Mouse (Mus musculus) embryonic facial prominence, embryonic 14.5 days (tissue): ENCODE results near the gene Gm15155. TPM values are rescaled to one million over a fixed set of nuclear protein-coding genes. Genes with fewer than 3 reads are reported as not detected.
"Not testable (repeated sequence)": the region's sequence is repeated elsewhere in the genome, so short reads cannot be mapped to it uniquely, and the experiment has no call there.

Source experiments
- ATAC-seq: fragments of 200-750 bp; cut with Nextera tagmentation; 2 replicates; pipeline ENCODE4 v1.8.0; 2017; ENCODE audit warnings: low read depth, moderate number of reproducible peaks, moderate TSS enrichment
- DNase-seq: peaks from one replicate; pipeline ENCODE4 v3.0.0-alpha.2; 2015; ENCODE audit warnings: low spot score
- H3K27ac ChIP-seq: fragments of 300-500 bp; sonication (generic); replicated peaks from 2 replicates; pipeline ENCODE4 v1.5.1; 2014; ENCODE audit warnings: low read depth, mild to moderate bottlenecking, low read length, moderate library complexity
- H3K27me3 ChIP-seq: fragments of 300-500 bp; sonication (generic); replicated peaks from 2 replicates; pipeline ENCODE4 v1.6.1; 2014; ENCODE audit warnings: low read length; ENCODE audit not compliant: control insufficient read depth, insufficient read depth
- H3K36me3 ChIP-seq: fragments of 300-500 bp; sonication (generic); 2 replicates; pipeline ENCODE4 v1.6.1; 2014; ENCODE audit warnings: low read length, mixed read lengths; ENCODE audit not compliant: control insufficient read depth, insufficient read depth
- H3K4me1 ChIP-seq: fragments of 300-500 bp; sonication (generic); 2 replicates; pipeline ENCODE4 v1.6.1; 2014; ENCODE audit warnings: antibody characterized with exemption, low read length; ENCODE audit not compliant: control insufficient read depth, insufficient read depth
- H3K4me2 ChIP-seq: fragments of 300-500 bp; sonication (generic); 2 replicates; pipeline ENCODE4 v1.6.1; 2014; ENCODE audit warnings: low read depth, mild to moderate bottlenecking, low read length, moderate library complexity, mixed read lengths
- H3K4me3 ChIP-seq: fragments of 300-500 bp; sonication (generic); 2 replicates; pipeline ENCODE4 v1.5.1; 2014; ENCODE audit warnings: low read depth, mild to moderate bottlenecking, low read length
- H3K9ac ChIP-seq: fragments of 300-500 bp; sonication (generic); 2 replicates; pipeline ENCODE4 v1.6.1; 2014; ENCODE audit warnings: low read depth, mild to moderate bottlenecking, low read length, moderate library complexity, mixed read lengths
- H3K9me3 ChIP-seq: fragments of 300-500 bp; sonication (generic); 2 replicates; pipeline ENCODE4 v1.6.1; 2016; ENCODE audit warnings: low read length; ENCODE audit not compliant: control insufficient read depth
- WGBS: fragments of 180-500 bp; shearing (Covaris S2); extraction: QIAGEN DNeasy Blood & Tissue Kit; methylation state at CpG from one replicate; pipeline ENCODE4 v1.1.7; 2014; 5-methylcytosine and 5-hydroxymethylcytosine counted together
- polyA plus RNA-seq: library from polyadenylated mRNA; unstranded; fragments of >200 nt; fragmentation: Nextera tagmentation; extraction: Ambion mirVana; gene quantifications from 2 replicates; pipeline ENCODE4 v1.2.1, GENCODE M21; 2014

The Gm15155 gene
- polyA plus RNA-seq, 1 experiment from 2014 or later: not detected

DNA sequence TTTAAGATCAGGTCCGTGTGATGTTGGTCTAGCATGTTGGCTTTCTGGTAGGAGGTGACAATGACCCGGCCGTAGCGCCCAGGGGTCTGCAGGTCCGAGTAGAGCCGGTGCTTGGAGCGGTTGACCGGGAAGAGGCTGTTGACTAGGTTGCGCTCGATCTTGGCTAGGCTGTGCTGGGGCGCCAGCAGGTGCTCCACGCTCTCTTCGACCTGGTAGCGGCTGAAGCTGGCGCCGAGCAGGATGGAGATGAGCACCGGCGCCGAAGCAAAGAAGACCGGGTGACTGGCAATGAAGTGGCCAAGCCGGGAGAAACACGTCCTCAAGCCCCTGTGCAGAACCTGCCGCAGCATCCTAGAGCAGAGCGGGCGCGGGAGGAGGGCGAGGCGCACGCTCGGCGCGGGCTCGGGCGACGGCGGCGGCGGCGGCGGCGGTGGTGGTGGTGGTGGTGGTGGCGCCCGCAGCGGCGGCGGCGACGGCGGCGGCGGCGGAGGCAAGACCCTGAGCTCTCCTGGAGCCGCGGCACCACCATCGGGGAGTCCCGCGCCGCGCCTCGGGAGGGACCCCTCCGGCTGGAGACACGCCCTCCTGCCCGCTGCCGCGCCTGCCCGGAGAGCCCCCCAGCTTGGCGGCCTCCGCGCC, 1.5 kb upstream of the Gm15155 start:
- Histone ChIP-seq H3K9me3 (no peaks in the 10 kb centered on the region), H3K4me2 (peak overlapping the region; percentile 84), H3K4me3 (peak overlapping the region; percentile 48), H3K27me3 (peaks cover 51% of the 10 kb centered on the region), H3K9ac (peak overlapping the region; percentile 45), H3K27ac (no peak overlapping the region), H3K36me3 (no peaks in the 10 kb centered on the region), H3K4me1 (no peaks in the 10 kb centered on the region)
- DNase-seq (no peak), ATAC-seq (peak; percentile 63)
- WGBS: 30% methylated on average over 14 of the region's 69 CpGs

DNA sequence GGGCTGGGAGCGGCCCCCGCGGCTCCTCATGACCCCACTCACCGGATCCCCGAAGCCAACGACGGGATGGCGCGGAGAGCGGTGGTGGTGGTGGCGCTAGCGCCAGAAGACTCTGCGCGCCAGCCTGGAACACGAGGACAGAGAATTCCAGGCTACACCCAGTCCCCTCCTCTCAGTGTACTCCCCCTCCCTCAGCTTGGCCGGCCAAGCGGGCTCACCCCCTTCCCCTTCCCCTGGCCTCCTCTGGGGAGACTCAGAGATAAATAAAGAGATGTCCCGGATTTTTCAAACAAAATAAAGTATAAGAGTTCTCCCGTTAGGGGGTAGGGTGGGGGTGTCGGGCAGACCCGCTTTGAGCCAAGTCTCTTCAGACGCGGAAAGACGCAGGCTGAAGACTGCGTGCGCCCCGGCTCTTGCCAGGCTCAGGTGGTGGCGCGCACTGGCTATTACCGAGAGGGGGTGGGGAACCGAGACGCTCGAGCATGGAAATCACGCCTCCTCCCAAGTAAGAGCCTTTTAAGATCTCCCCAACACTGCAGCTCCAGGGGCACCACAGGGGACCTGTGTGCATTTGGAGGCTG, 750 bp upstream of the Gm15155 start, which contains the start of gene Ptchd1:
Gene Ptchd1 (minus strand): TSS at position 114 of the 581 bp plus-strand sequence.
- Histone ChIP-seq H3K27ac (no peak within 1 kb of the TSS), H3K4me2 (peak within 1 kb of the TSS; percentile 84), H3K4me3 (peak within 1 kb of the TSS; percentile 48), H3K9me3 (no peaks in the 10 kb centered on the region), H3K9ac (peak within 1 kb of the TSS; percentile 45), H3K4me1 (no peaks in the 10 kb centered on the region), H3K27me3 (peaks cover 51% of the 10 kb centered on the region), H3K36me3 (no peaks in the 10 kb centered on the region)
- peak; percentile 70 for ATAC-seq
- no peak for DNase-seq
- 33% methylated on average over 18 of the region's 34 CpGs for WGBS

DNA sequence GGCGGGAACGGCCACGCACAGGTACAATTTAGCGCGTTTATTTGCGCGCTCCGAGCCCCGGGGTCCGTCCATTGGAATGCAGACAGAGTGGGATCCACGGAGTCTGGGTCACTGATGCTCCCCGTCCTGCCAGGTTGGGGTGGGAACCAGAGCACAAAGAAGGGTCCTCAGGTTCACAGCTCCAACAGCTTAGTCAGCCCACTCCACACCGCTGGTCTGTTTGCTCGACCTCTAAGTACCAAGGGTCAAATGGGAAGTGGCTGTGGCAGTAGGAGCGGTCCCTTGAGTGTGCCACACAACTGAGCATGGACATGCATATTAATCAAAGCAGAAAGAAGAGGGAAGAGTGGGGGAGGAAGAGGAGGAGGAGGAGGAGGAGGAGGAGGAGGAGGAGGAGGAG, 354 bp downstream of the Gm15155 start:
- Histone ChIP-seq H3K4me1 (no peaks in the 10 kb centered on the region), H3K36me3 (no peaks in the 10 kb centered on the region), H3K4me3 (peak overlapping the region; percentile 48), H3K9ac (no peak overlapping the region), H3K9me3 (no peaks in the 10 kb centered on the region), H3K4me2 (peak overlapping the region; percentile 84), H3K27me3 (peaks cover 51% of the 10 kb centered on the region), H3K27ac (no peak overlapping the region)
- ATAC-seq: no peak
- WGBS: 21% methylated on average over 15 of the region's 15 CpGs
- DNase-seq: no peak

DNA sequence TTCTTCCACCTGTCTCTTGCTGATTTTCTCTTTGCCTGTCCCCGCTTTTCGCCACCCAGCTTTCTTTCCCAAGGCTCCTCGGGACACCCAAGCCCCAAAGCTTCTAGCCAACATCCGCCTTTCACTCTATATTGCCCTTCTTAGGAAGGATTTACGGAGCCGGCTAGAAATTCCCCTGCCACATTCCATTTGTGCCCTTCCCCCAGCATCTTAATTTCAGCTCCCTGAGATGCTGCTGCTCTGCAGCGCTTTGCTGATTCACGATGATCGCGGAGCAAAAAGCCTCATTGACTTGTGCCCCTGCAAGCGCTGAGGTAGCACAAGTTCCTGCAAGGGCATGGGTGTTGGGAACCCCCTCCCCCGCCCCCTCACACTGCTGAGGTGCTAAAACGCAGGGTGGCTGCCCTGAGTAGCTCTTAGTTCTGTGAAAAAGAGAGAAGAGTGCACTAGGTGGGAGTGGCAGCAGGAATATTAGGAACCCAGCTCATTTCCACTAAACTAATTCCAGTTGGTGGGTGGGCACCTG, 1.2 kb downstream of the Gm15155 start:
- Histone ChIP-seq H3K27ac (no peak overlapping the region), H3K9ac (no peak overlapping the region), H3K4me3 (0 out of 2 replicates have a peak overlapping the region, but pooled peaks have one; percentile 11), H3K27me3 (peaks cover 51% of the 10 kb centered on the region), H3K9me3 (no peaks in the 10 kb centered on the region), H3K4me2 (peak overlapping the region; percentile 29), H3K36me3 (no peaks in the 10 kb centered on the region), H3K4me1 (no peaks in the 10 kb centered on the region)
- no peak for DNase-seq
- 12% methylated on average over 13 of the region's 13 CpGs for WGBS
- 0 out of 2 replicates have a peak, but pooled peaks have one; percentile 21 for ATAC-seq

DNA sequence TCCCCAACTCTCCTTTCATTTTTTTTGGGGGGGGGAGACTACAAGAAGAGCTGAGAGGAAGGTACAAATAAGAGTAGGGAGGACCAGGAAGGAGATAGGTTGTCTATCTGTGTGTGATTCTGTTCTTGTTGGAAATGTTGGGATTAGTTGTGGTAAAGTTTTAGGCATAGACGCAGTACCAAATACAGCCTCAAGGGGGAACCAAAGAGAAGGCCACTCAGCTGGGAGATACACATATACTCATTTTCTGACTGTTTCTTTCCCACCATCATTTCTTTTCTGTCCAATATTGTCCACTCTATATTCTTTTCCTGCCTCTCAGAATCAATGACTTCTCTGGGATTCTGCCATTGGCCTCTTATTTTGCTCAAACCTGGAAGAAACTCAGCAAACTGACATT, 19.4 kb downstream of the Gm15155 start:
- ATAC-seq: no peak
- Histone ChIP-seq H3K36me3 (no peaks in the 10 kb centered on the region), H3K27ac (no peak overlapping the region), H3K9ac (no peak overlapping the region), H3K9me3 (no peaks in the 10 kb centered on the region), H3K4me2 (no peak overlapping the region), H3K4me3 (no peak overlapping the region), H3K4me1 (no peaks in the 10 kb centered on the region), H3K27me3 (no peaks in the 10 kb centered on the region)
- no peak for DNase-seq
- 23% methylated on average over 1 of the region's 1 CpGs for WGBS

DNA sequence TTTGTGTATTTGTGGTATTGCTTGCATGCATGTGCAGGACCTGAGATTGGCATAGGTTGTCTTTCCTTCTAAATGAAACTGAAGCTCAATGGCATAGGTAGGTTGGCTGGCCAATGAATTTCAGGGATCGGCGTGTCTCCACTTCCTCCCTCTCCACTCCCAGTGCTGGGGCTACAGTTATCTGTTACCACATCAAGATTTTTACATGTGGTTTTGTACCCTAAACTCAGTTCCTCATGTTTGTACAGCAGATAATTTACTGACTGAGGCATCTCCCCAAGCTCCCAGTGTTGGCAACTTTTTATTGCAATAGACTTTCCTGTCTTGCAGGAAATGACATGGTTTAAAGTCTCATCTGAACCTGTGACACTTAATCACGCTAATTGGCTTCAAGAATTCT, 21.4 kb downstream of the Gm15155 start:
- no peak overlapping the region for H3K4me3 ChIP-seq
- no peaks in the 10 kb centered on the region for H3K36me3 ChIP-seq
- H3K9ac ChIP-seq: no peak overlapping the region
- no peak overlapping the region for H3K4me2 ChIP-seq
- H3K27ac ChIP-seq: no peak overlapping the region
- no peaks in the 10 kb centered on the region for H3K27me3 ChIP-seq
- no peak for ATAC-seq
- no peaks in the 10 kb centered on the region for H3K4me1 ChIP-seq
- WGBS: 84% methylated on average over 3 of the region's 3 CpGs
- H3K9me3 ChIP-seq: no peaks in the 10 kb centered on the region
- no peak for DNase-seq

DNA sequence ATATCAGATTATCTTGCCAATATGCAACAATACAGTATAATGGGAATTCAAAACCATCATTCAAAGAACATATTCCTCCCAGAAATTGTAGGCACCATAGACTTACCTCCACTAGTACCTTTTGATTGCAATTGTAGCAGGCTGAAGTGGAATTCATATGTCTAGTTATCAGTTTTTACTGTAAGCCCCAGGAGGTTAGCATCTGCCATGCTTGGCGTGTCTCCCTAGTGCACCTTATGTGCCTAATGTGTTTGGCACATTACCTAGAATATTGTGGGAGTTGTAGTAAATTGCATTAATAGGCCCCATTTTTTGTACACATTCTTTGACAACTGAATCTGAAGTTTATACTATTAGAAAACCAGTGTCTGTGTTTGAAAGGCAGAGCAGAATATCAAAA, 33.4 kb downstream of the Gm15155 start:
- no peaks in the 10 kb centered on the region for H3K9me3 ChIP-seq
- no peak overlapping the region for H3K4me3 ChIP-seq
- H3K36me3 ChIP-seq: no peaks in the 10 kb centered on the region
- no peaks in the 10 kb centered on the region for H3K27me3 ChIP-seq
- ATAC-seq: no peak
- H3K4me1 ChIP-seq: no peaks in the 10 kb centered on the region
- no peak for DNase-seq
- no peak overlapping the region for H3K4me2 ChIP-seq
- H3K9ac ChIP-seq: no peak overlapping the region
- no peak overlapping the region for H3K27ac ChIP-seq
- WGBS: 79% methylated on average over 1 of the region's 1 CpGs

DNA sequence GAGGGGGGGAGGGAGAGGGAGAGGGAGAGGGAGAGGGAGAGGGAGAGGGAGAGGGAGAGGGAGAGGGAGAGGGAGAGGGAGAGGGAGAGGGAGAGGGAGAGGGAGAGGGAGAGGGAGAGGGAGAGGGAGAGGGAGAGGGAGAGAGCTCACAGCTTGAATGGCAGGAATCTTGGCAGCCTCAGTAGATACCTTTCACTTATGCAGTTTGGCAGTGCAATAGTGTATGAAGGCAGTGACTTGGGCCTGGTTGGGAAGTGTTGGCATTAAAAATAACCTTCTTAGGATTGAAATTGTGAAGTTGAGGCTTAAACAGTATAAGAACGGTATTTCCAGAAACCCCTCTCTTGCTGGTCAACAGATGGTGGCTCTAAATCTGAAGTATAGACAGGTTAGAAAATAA, 65.9 kb downstream of the Gm15155 start:
- ATAC-seq, H3K27me3 ChIP-seq, H3K4me2 ChIP-seq, DNase-seq, H3K36me3 ChIP-seq, H3K27ac ChIP-seq, H3K4me1 ChIP-seq, H3K9me3 ChIP-seq, H3K9ac ChIP-seq, H3K4me3 ChIP-seq: not testable (repeated sequence)
- 89% methylated on average over 1 of the region's 1 CpGs for WGBS

DNA sequence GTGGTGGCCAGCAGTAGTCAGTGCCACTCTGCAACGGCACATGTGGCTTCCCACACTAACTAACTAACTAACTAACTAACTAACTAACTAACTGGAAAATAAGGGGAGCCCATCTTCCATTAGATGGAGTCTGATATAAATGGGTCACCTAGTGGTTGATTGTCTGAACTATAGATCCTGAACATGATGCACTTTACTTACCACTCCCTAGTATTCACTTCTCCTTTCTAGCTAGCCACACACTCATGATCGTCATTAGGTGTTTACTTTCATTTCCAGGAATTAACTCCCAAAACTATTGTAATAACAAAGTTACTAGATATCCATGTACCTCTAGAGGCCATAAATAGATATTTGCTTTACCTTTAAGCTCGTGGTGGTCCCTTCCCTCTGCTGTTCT, 99.6 kb downstream of the Gm15155 start:
- Histone ChIP-seq H3K9ac (no peak overlapping the region), H3K4me3 (no peak overlapping the region), H3K9me3 (no peaks in the 10 kb centered on the region), H3K4me1 (no peaks in the 10 kb centered on the region), H3K4me2 (no peak overlapping the region), H3K36me3 (no peaks in the 10 kb centered on the region), H3K27ac (no peak overlapping the region), H3K27me3 (no peaks in the 10 kb centered on the region)
- 77% methylated on average over 3 of the region's 3 CpGs for WGBS
- DNase-seq: no peak
- ATAC-seq: no peak
